Mouse (Mus musculus) ES-E14 (cell line): ENCODE measurements around the gene U2surp.

Source experiments
- ZC3H11A ChIP-seq: IDR thresholded peaks from 2 replicates; pipeline ENCODE4 v1.6.1; 2012; ENCODE audit warnings: low read depth, mild to moderate bottlenecking, inconsistent platforms, low read length, borderline replicate concordance
- ZNF384 ChIP-seq: IDR thresholded peaks from 2 replicates; pipeline ENCODE4 v1.6.1; 2012; ENCODE audit warnings: low read depth, low read length, inconsistent platforms

DNA sequence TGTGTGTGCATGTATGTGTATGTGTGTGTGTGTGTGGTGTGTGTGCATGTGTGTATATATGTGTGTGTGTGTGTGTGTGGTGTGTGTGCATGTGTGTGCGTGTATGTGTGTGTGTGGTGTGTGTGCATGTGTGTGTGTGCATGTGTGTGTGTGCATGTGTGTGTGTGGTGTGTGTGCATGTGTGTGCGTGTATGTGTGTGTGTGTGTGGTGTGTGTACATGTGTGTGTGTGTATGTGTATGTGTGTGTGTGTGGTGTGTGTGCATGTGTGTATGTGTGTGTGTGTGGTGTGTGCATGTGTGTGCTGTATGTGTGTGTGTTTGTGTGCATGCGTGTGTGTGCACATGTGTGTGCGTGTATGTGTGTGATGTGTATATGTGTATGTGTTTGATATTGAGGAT, 32.8 kb upstream of the U2surp start:
- no peak for TF ChIP-seq ZC3H11A
- TF ChIP-seq ZNF384: no peak
